Mouse (Mus musculus) heart, postnatal 36 days (tissue): ENCODE results near the gene Slc12a3. TPM values are rescaled to one million over a fixed set of nuclear protein-coding genes. Genes with fewer than 3 reads are reported as not detected.
"Not testable (repeated sequence)": the region's sequence is repeated elsewhere in the genome, so short reads cannot be mapped to it uniquely, and the experiment has no call there.

Experiments used
- DNase-seq, 2 experiments: peaks; one replicate each; pipeline ENCODE4 v3.0.0; 2021 to 2022
- intact Hi-C: fragments of 180-260 bp; cut with DNase I; formaldehyde crosslinking; loops from one replicate; pipeline ENCODE4 v1.15.1; 2025
- microRNA-seq, 2 experiments: library from miRNA; unstranded; fragments of <30 nt; microRNA quantifications; one replicate each; pipeline ENCODE4 v1.2.0; 2021; ENCODE audit warnings: borderline number of aligned reads in 2 of 2
- total RNA-seq, 2 experiments: library from RNA; stranded (reverse); gene quantifications; 2 replicates each; pipeline ENCODE4 v1.2.3; 2021

Gene Slc12a3
- total RNA-seq, 2 experiments from 2014 or later = 0.33 to 0.38 TPM

DNA sequence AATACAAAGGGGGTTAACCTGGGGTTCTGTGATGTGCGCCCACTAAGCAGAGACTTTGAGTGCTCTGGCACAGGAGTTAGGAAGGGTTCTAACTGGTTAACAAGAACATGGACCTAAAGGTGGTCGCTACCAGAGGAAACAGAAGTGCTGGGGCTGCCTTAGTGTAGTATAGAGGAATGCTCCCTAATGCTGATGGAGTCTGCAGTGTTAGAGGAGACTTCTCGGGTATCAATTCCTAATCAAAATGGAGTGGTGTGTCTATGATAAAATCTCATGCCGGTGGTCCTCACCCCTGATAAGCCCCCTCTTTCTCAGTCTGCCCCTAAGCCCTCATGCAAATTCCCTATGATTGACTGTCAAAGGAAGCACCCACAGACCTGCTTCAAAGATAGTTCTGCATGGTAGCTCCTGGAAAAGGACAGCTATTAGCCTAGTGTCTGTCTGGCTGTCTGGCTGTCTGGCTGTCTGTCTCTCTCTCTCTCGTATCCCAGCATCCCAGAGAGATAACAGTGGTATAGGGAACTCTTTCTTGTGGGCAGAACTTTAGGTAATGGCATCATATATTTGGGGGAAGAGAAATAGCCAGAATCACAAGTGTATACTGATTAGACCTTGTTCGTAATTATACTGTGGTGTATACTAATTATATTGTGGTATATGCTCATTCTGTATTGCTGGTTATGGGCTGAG is 67.0 kb downstream of the Slc12a3 start:
- DNase-seq = no peak
- intact Hi-C loops = loop anchor here (2.0 to 5.0 kb wide), 2 partner anchors 65 to 91 kb away; no protein-coding TSS in a partner anchor

GRCm38 (mm10) chr8:94396964-94397657 is 68.1 kb downstream of the Slc12a3 start:
- intact Hi-C loops = loop anchor here (1.0 to 5.0 kb wide), 3 partner anchors 54 to 90 kb away; no protein-coding TSS in a partner anchor

DNA sequence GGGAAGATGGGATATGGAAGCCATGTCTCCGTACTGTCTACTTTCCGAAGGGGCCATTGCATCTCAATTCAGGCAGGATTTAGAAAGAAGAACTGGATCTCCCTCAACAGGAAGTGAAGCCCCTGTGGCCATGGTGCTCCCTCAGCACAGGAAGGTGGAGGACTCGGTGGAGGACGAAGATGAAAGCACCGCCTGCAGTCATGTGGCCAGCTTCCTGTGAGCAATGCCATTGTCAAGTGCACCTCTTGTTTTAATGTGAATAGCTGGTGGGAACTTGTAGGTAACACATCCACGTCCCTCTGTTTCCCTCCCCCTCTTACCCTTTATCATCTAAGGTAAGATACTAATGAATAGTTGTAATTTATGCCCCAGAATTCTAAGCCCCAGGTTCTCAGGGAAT is 69.6 kb downstream of the Slc12a3 start:
- intact Hi-C loops = loop anchor here (5.0 kb wide), 1 partner anchor 89 kb away; no protein-coding TSS in a partner anchor
- DNase-seq = no peak

More at GRCm38 (mm10) chr8:94396964-94397657, 68.1 kb downstream of the Slc12a3 start:
- DNase-seq = peak; percentile 64

GRCm38 (mm10) chr8:94399361-94399953 is 70.5 kb downstream of the Slc12a3 start:
- intact Hi-C loops = loop anchor here (5.0 kb wide), 1 partner anchor 88 kb away; no protein-coding TSS in a partner anchor
- no peak for DNase-seq

DNA sequence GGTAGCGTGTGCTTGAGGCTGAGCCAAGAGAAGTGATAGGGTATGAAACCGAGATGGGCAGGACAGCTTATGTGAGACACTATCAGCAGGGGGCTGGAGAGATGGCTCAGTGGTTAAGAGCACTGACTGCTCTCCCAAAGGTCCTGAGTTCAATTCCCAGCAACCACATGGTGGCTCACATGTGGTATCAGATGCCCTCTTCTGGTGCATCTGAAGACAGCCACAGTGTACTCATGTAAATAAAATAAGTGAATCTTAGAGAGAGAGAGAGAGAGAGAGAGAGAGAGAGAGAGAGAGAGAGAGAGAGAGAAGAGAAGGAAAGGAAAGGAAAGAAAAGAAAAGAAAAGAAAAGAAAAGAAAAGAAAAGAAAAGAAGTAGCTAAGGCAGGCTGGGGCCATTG is 71.0 kb downstream of the Slc12a3 start:
- intact Hi-C loops = loop anchor here (5.0 kb wide), 1 partner anchor 87 kb away; no protein-coding TSS in a partner anchor
- DNase-seq = not testable (repeated sequence)

DNA sequence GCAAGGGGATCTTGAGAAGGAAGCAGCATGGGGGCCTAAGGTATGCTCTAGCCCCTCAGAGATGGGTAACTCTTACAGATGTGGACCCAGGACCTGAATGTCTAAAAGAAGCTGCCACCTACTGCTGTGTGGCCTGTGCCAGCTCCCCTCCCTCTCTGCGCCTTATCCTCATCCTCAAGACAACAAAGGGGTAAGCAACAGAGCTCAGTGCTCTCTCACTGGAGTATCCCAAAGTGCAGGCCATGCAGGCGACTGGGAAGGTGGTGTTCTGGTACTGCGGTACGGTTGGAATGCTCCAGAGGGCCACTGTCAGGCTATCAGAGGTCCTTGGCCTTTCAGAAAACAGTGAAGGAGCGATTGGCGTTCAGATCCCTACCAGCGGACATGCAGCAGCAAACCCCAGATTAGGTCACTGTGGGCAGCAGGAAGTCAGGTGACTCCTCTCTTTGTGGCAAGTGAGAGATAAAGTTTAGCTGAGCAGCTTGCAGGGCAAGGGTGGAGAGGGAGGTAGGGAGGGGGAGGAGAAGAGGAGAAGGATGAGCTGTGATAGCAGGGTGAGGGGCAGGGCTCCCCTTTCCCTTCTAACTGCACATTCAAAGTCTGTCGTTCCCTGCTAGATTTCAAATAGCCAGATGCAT is 79.6 kb downstream of the Slc12a3 start:
- intact Hi-C loops = no loop called here
- no peak for DNase-seq

GRCm38 (mm10) chr8:94409523-94409922 is 80.5 kb downstream of the Slc12a3 start:
- no peak for DNase-seq
- intact Hi-C loops = no loop called here

DNA sequence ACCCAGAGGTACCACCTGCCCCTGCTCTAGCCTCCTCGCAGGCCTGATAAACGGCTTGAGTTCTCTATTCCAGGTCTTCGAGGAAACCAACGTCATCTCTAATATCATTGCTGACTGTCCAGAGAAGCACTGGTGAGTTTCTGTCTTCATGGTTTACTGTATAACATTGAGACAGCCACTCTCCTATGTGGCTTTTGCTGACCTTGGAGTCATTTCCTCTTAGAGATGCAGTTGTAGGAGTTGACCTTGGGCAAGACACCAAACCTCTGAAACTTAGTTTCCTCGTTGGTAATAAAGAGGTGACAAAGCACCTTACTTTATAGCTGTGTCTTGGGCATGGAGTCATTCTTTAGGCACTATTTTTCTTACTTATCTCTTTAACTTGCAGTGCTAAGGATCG is 83.5 kb downstream of the Slc12a3 start:
- intact Hi-C loops = no loop called here
- DNase-seq = no peak

DNA sequence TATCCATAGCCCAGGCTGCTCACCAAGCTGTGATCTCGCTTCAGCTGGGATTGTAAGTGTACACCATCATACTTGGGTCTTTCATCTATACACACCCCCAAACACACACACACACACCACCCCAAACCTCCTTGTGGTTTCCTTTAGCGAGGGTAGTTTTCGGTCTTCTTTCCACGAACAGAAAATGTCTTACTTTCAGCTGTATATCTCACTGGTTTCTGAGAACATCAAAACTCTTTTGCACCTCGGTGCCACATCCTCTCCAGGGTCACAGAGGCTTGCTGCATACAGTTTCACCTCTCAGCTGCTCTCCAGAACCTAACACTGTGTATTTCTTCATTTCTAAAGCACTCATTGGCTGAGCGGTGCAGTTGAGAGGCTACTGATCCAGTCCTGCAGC is 84.5 kb downstream of the Slc12a3 start:
- intact Hi-C loops = no loop called here
- no peak for DNase-seq

DNA sequence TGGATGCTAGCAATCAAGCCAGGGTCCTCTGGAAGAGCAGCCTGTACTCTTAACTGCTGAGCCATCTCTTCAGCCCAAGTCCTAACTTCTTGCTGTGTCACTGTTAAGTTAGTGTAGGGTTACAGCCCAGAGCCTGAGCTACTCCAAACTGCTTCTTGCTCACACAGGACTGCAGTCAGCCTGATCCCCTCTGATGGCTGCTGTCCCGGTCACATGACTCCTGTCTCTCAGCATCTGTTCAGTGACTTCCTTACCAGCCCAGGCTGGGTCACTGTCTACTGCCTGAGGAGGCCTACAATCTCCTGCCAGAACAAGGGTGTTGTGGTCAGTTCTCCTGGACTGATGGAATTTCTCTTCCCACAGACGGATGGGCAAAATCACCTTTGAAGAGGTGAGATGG is 86.2 kb downstream of the Slc12a3 start:
- intact Hi-C loops = loop anchor here (5.0 kb wide), 1 partner anchor 37 kb away; no protein-coding TSS in a partner anchor

More for the DNA sequence above, 86.2 kb downstream of the Slc12a3 start:
- no peak for DNase-seq

Small RNA genes within 50 kb of the gene (microRNA-seq; reads per million reads assigned to microRNA genes)
- 22.2 to 22.4 reads per million in 2 experiments for gene Mir138-2

Other genes with a start within 250 kb of the Slc12a3 start
- gene Bbs2, start 230.3 kb upstream of the Slc12a3 start, total RNA-seq = 1 to 10 TPM; 7.9 to 8.4 TPM
- gene Mt4, start 192.0 kb upstream of the Slc12a3 start, total RNA-seq = not detected
- 1 to 10 TPM; 1.9 to 4.1 TPM for gene Mt3, start 176.6 kb upstream of the Slc12a3 start, total RNA-seq
- gene Mt2, start 156.5 kb upstream of the Slc12a3 start, total RNA-seq = 100 to 1,000 TPM; 160 to 162 TPM
- 100 to 1,000 TPM; 482 to 504 TPM for gene Mt1, start 150.1 kb upstream of the Slc12a3 start, total RNA-seq
- gene Nup93, start 114.6 kb upstream of the Slc12a3 start, total RNA-seq = 10 to 100 TPM; 15.1 to 15.2 TPM
- gene Herpud1, start 57.2 kb downstream of the Slc12a3 start, total RNA-seq = 100 to 1,000 TPM; 281 to 377 TPM
- gene Nlrc5, start 105.2 kb downstream of the Slc12a3 start, total RNA-seq = 1 to 10 TPM; 1.2 to 2.0 TPM
- gene Cpne2, start 203.8 kb downstream of the Slc12a3 start, total RNA-seq = 1 to 10 TPM; 3.6 to 4.2 TPM